Mouse (Mus musculus) myocyte (in vitro differentiated cells): Measurements from ENCODE around the gene Olfr111. TPM values are rescaled to one million over a fixed set of nuclear protein-coding genes. Genes with fewer than 3 reads are reported as not detected.

Experiments
- H3K27me3 ChIP-seq: one replicate; pipeline ENCODE4 v1.6.1; 2011; ENCODE audit not compliant: control insufficient read depth, insufficient read depth, insufficient read length
- H3K36me3 ChIP-seq: one replicate; pipeline ENCODE4 v1.6.1; 2011; ENCODE audit not compliant: control insufficient read depth, insufficient read depth
- H3K4me2 ChIP-seq: one replicate; pipeline ENCODE4 v1.6.1; 2011; ENCODE audit warnings: low read depth, control low read depth
- H3K4me3 ChIP-seq: one replicate; pipeline ENCODE4 v1.5.1; 2011; ENCODE audit warnings: mild to moderate bottlenecking, control low read depth, moderate library complexity
- H3K79me2 ChIP-seq: one replicate; pipeline ENCODE4 v1.6.1; 2011; ENCODE audit not compliant: control insufficient read depth, insufficient read depth
- H3ac ChIP-seq: one replicate; pipeline ENCODE4 v1.6.1; 2011; ENCODE audit not compliant: control insufficient read depth, insufficient read length
- CEBPB ChIP-seq: IDR thresholded peaks from 2 replicates; pipeline ENCODE4 v1.6.1; 2011; ENCODE audit warnings: mild to moderate bottlenecking, moderate library complexity; ENCODE audit not compliant: poor library complexity, insufficient read depth, severe bottlenecking
- E2F4 ChIP-seq: IDR thresholded peaks from one replicate; pipeline ENCODE4 v1.6.1; 2011; ENCODE audit warnings: mild to moderate bottlenecking, control low read depth, moderate library complexity; ENCODE audit not compliant: insufficient read depth
- MAX ChIP-seq: IDR thresholded peaks from one replicate; pipeline ENCODE4 v1.6.1; 2011; ENCODE audit warnings: low read depth, mild to moderate bottlenecking, control low read depth
- MYOD1 ChIP-seq, 3 experiments: IDR thresholded peaks; one replicate each; pipeline ENCODE4 v1.6.1; 2011; ENCODE audit warnings: control low read depth in 2 of 3, low read depth in 2 of 3, mild to moderate bottlenecking in 2 of 3, moderate library complexity in 1 of 3; ENCODE audit not compliant: insufficient read length in 2 of 3, control insufficient read depth in 1 of 3
- POLR2A ChIP-seq: IDR thresholded peaks from one replicate; pipeline ENCODE4 v1.6.1; 2011; ENCODE audit warnings: low read depth, mild to moderate bottlenecking, control low read depth, moderate library complexity; ENCODE audit not compliant: insufficient read length
- POLR2AphosphoS2 ChIP-seq: IDR thresholded peaks from one replicate; pipeline ENCODE4 v1.6.1; 2011; ENCODE audit warnings: low read depth, control low read depth; ENCODE audit not compliant: insufficient read length
- REST ChIP-seq: IDR thresholded peaks from one replicate; pipeline ENCODE4 v1.6.1; 2011; ENCODE audit warnings: mild to moderate bottlenecking, control low read depth, moderate library complexity; ENCODE audit not compliant: insufficient read depth, insufficient read length
- SRF ChIP-seq: IDR thresholded peaks from one replicate; pipeline ENCODE4 v1.6.1; 2011; ENCODE audit warnings: low read depth; ENCODE audit not compliant: control insufficient read depth, insufficient read length
- USF1 ChIP-seq: IDR thresholded peaks from one replicate; pipeline ENCODE4 v1.6.1; 2011; ENCODE audit warnings: low read depth, mild to moderate bottlenecking, control low read depth, moderate library complexity
- polyA plus RNA-seq: library from polyadenylated mRNA; unstranded; fragments of >200 nt; fragmentation: generic; extraction: Trizol; gene quantifications from one replicate; pipeline ENCODE4 v1.2.1, GENCODE M21; 2012; ENCODE audit warnings: missing spikeins

The Olfr111 gene
- polyA plus RNA-seq, 1 experiment = not detected

DNA sequence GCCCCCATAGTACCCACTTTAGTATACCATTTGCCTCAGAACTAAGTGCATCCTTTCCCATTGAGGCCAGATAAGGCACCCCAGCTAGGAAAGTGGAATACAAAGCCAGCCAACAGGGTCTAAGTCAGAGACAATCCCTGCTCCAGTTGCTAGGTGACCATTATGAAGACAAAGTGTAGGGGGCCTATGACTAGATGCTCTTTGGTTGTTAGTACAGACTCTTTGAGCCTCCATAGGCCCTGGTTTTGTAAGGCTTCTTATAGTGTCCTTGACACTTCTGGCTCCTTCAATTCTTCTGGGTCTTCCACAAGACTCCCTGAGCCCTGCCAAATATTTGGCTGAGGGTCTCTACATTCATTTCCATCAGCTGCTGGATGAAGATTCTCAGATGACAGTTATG lies 61.5 kb downstream of the Olfr111 start, which contains the start of gene Olfr112:
Gene Olfr112, minus strand, starts transcription at position 101 of the 400 bp plus-strand sequence.
- Histone ChIP-seq H3ac (no peak within 1 kb of the TSS), H3K4me3 (no peak within 1 kb of the TSS), H3K79me2 (no peaks in the 10 kb centered on the region)

DNA sequence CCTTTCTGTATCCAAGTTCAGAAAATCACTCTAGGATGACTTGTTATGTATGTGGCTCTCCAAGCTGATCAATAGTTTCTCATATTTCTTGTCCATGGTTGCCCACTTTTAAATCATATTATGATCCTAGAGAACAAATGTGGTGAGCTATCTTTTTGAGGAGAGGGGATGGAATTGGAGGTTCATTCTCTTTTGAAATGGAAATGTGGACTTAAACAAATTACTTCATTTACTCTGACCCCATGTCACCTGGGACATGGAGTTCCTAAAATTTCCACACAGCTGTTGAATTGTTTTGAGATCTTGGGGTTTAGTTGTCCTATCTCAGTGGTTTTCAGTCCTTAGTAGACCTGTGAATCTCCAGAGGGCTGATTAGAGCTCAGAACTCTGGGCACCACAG lies 69.7 kb downstream of the Olfr111 start, which contains the start of gene Olfr113:
Gene Olfr113, minus strand, starts transcription at position 101 of the 400 bp plus-strand sequence.
- Histone ChIP-seq H3ac (no peak within 1 kb of the TSS), H3K4me2 (no peak within 1 kb of the TSS), H3K4me3 (no peak within 1 kb of the TSS), H3K27me3 (no peaks in the 10 kb centered on the region), H3K36me3 (no peaks in the 10 kb centered on the region), H3K79me2 (no peaks in the 10 kb centered on the region)
- no peak for TF ChIP-seq REST
- no peak for TF ChIP-seq USF1
- no peak for TF ChIP-seq CEBPB
- no peak for TF ChIP-seq POLR2AphosphoS2
- no peak for TF ChIP-seq MYOD1 (IDR thresholded peaks at IDR 0.05; ENCODE audit: control insufficient read depth in 1 of 3, insufficient read length in 2 of 3, low read depth in 2 of 3)

More for the DNA sequence above, 61.5 kb downstream of the Olfr111 start, which contains the start of gene Olfr112:
- H3K4me2 ChIP-seq = no peak within 1 kb of the TSS
- no peaks in the 10 kb centered on the region for H3K36me3 ChIP-seq
- H3K27me3 ChIP-seq = no peaks in the 10 kb centered on the region
- TF ChIP-seq MYOD1 (IDR thresholded peaks at IDR 0.05; ENCODE audit: control insufficient read depth in 1 of 3, insufficient read length in 2 of 3, low read depth in 2 of 3) (no peak), CEBPB (no peak), SRF (no peak), E2F4 (no peak), POLR2AphosphoS2 (no peak), POLR2A (no peak), MAX (no peak), USF1 (no peak)

Other genes with a start within 250 kb of the Olfr111 start
- gene Olfr98, start 244.3 kb upstream of the Olfr111 start, polyA plus RNA-seq = not detected
- 4.3 TPM for gene H2-M3, start 237.8 kb upstream of the Olfr111 start, polyA plus RNA-seq
- gene Olfr99, start 224.6 kb upstream of the Olfr111 start, polyA plus RNA-seq = 0.02 TPM
- gene Olfr101, start 203.7 kb upstream of the Olfr111 start, polyA plus RNA-seq = not detected
- not detected for gene Olfr102, start 191.0 kb upstream of the Olfr111 start, polyA plus RNA-seq
- gene Olfr103, start 168.3 kb upstream of the Olfr111 start, polyA plus RNA-seq = not detected
- gene Olfr104-ps, start 148.4 kb upstream of the Olfr111 start, polyA plus RNA-seq = not detected
- not detected for gene Olfr105-ps, start 129.0 kb upstream of the Olfr111 start, polyA plus RNA-seq
- gene Olfr106-ps, start 117.6 kb upstream of the Olfr111 start, polyA plus RNA-seq = not detected
- gene Olfr107, start 108.8 kb upstream of the Olfr111 start, polyA plus RNA-seq = not detected
- not detected for gene Olfr108, start 62.5 kb upstream of the Olfr111 start, polyA plus RNA-seq
- gene Olfr109, start 49.1 kb upstream of the Olfr111 start, polyA plus RNA-seq = not detected
- not detected for gene H2-M2, start 24.5 kb upstream of the Olfr111 start, polyA plus RNA-seq
- gene Olfr110, start 15.6 kb upstream of the Olfr111 start, polyA plus RNA-seq = not detected
- gene Olfr112, start 61.4 kb downstream of the Olfr111 start, polyA plus RNA-seq = not detected
- not detected for gene Olfr113, start 69.6 kb downstream of the Olfr111 start, polyA plus RNA-seq
- not detected for gene Olfr114, start 84.7 kb downstream of the Olfr111 start, polyA plus RNA-seq
- not detected for gene Olfr115, start 119.1 kb downstream of the Olfr111 start, polyA plus RNA-seq
- gene Olfr116, start 119.2 kb downstream of the Olfr111 start, polyA plus RNA-seq = not detected
- not detected for gene Olfr117, start 155.8 kb downstream of the Olfr111 start, polyA plus RNA-seq
- not detected for gene Olfr118, start 159.0 kb downstream of the Olfr111 start, polyA plus RNA-seq
- not detected for gene Olfr119, start 188.5 kb downstream of the Olfr111 start, polyA plus RNA-seq
- not detected for gene Olfr120, start 213.8 kb downstream of the Olfr111 start, polyA plus RNA-seq
- not detected for gene Olfr121, start 240.8 kb downstream of the Olfr111 start, polyA plus RNA-seq